8 mouse cellular contexts compared by ENCODE assay signal in genomic region chr16:90143760-90144516, GRCm38 (mm10). TPM values are rescaled to one million over a fixed set of nuclear protein-coding genes. Genes with fewer than 3 reads are reported as not detected.
DNase-seq lines count a peak whose midpoint lies in the region; ATAC-seq and TF ChIP-seq lines count a peak whose summit lies in the region.

Gene Tiam1 (minus strand): TSS chr16:90143769.

- H3K4me1 ChIP-seq in erythroblast, embryonic 14.5 days (ENCODE audit: control insufficient read depth): peaks cover 40% of the 10 kb centered on the region
- peaks cover 20% of the 10 kb centered on the region for H3K4me1 ChIP-seq in heart, embryonic 11.5 days (ENCODE audit: control insufficient read depth, insufficient read depth, low read length)
- peaks cover 47% of the 10 kb centered on the region for H3K4me1 ChIP-seq in kidney, embryonic 15.5 days
- H3K4me1 ChIP-seq in limb, embryonic 15.5 days: peaks cover 19% of the 10 kb centered on the region
- H3K4me1 ChIP-seq in midbrain, postnatal 0 days (ENCODE audit: insufficient read depth, low read length): no peaks in the 10 kb centered on the region; the same call in 1 of the 2 replicates

- TF ChIP-seq CTCF in midbrain, postnatal 0 days (IDR thresholded peaks at IDR 0.05): peak; percentile 62

- no peaks in the 10 kb centered on the region for H3K36me3 ChIP-seq in erythroblast, embryonic 14.5 days (ENCODE audit: control insufficient read depth)
- no peaks in the 10 kb centered on the region for H3K36me3 ChIP-seq in heart, embryonic 11.5 days (ENCODE audit: control insufficient read depth, insufficient read depth, low read length)
- H3K36me3 ChIP-seq in kidney, embryonic 15.5 days: no peaks in the 10 kb centered on the region
- no peaks in the 10 kb centered on the region for H3K36me3 ChIP-seq in limb, embryonic 15.5 days
- no peaks in the 10 kb centered on the region for H3K36me3 ChIP-seq in midbrain, postnatal 0 days (ENCODE audit: insufficient read depth, low read length)

- H3K9me3 ChIP-seq in erythroblast, embryonic 14.5 days (ENCODE audit: control insufficient read depth, low read length): no peaks in the 10 kb centered on the region
- no peaks in the 10 kb centered on the region for H3K9me3 ChIP-seq in heart, embryonic 11.5 days (replicated peaks; ENCODE audit: control insufficient read depth, low read length)
- H3K9me3 ChIP-seq in kidney, embryonic 15.5 days (replicated peaks): no peaks in the 10 kb centered on the region
- H3K9me3 ChIP-seq in limb, embryonic 15.5 days: no peaks in the 10 kb centered on the region
- H3K9me3 ChIP-seq in midbrain, postnatal 0 days (ENCODE audit: low read length): no peaks in the 10 kb centered on the region

- WGBS in heart, embryonic 11.5 days (ENCODE audit: insufficient replicate concordance): under 1% methylated on average over 64 of the region's 64 CpGs
- under 1% methylated on average over 64 of the region's 64 CpGs for WGBS in kidney, embryonic 15.5 days
- under 1% methylated on average over 64 of the region's 64 CpGs for WGBS in limb, embryonic 15.5 days
- under 1% methylated on average over 64 of the region's 64 CpGs for whole genome bisulfite sequencing in midbrain, postnatal 0 days

- H3K4me3 ChIP-seq in erythroblast, embryonic 14.5 days (replicated peaks): peak within 1 kb of the TSS; percentile 87
- H3K4me3 ChIP-seq in heart, embryonic 11.5 days (ENCODE audit: low read depth, low read length): peak within 1 kb of the TSS; percentile 75
- peak within 1 kb of the TSS; percentile 84 for H3K4me3 ChIP-seq in kidney, embryonic 15.5 days (replicated peaks)
- H3K4me3 ChIP-seq in limb, embryonic 15.5 days: peak within 1 kb of the TSS; percentile 59
- peak within 1 kb of the TSS; percentile 70 for H3K4me3 ChIP-seq in midbrain, postnatal 0 days (ENCODE audit: low read depth, low read length)

- peak within 1 kb of the TSS; percentile 69 for H3K4me2 ChIP-seq in heart, embryonic 11.5 days
- H3K4me2 ChIP-seq in kidney, embryonic 15.5 days: peak within 1 kb of the TSS; percentile 97
- H3K4me2 ChIP-seq in limb, embryonic 15.5 days: peak within 1 kb of the TSS; percentile 92
- H3K4me2 ChIP-seq in midbrain, postnatal 0 days (ENCODE audit: low read depth, low read length, poor library complexity, severe bottlenecking): peak within 1 kb of the TSS; percentile 63

- peak within 1 kb of the TSS; percentile 87 for H3K9ac ChIP-seq in heart, embryonic 11.5 days (ENCODE audit: low read depth, low read length)
- H3K9ac ChIP-seq in kidney, embryonic 15.5 days: peak within 1 kb of the TSS; percentile 81
- peak within 1 kb of the TSS; percentile 61 for H3K9ac ChIP-seq in limb, embryonic 15.5 days
- peak within 1 kb of the TSS; percentile 77 for H3K9ac ChIP-seq in midbrain, postnatal 0 days (replicated peaks; ENCODE audit: low read length, poor library complexity, severe bottlenecking)

- peak; percentile 98 for ATAC-seq in heart, embryonic 11.5 days (replicated peaks; ENCODE audit: insufficient number of reproducible peaks, low FRiP score, low TSS enrichment)
- peak; percentile 97 for ATAC-seq in kidney, embryonic 15.5 days (replicated peaks; ENCODE audit: low FRiP score)
- ATAC-seq in limb, embryonic 15.5 days (ENCODE audit: insufficient number of reproducible peaks, low FRiP score, low TSS enrichment, low read depth): peak; percentile 97
- ATAC-seq in midbrain, postnatal 0 days (ENCODE audit: low FRiP score): peak; percentile 97

- peak within 1 kb of the TSS; percentile 86 for H3K27ac ChIP-seq in heart, embryonic 11.5 days (ENCODE audit: low read depth, low read length)
- H3K27ac ChIP-seq in kidney, embryonic 15.5 days: peak within 1 kb of the TSS; percentile 96
- peak within 1 kb of the TSS; percentile 87 for H3K27ac ChIP-seq in limb, embryonic 15.5 days
- H3K27ac ChIP-seq in midbrain, postnatal 0 days (ENCODE audit: low read depth, low read length): peak within 1 kb of the TSS; percentile 91

- peaks cover 29% of the 10 kb centered on the region for H3K27me3 ChIP-seq in erythroblast, embryonic 14.5 days (ENCODE audit: control insufficient read depth)
- H3K27me3 ChIP-seq in heart, embryonic 11.5 days (ENCODE audit: control insufficient read depth, insufficient read depth, low read length): no peaks in the 10 kb centered on the region
- H3K27me3 ChIP-seq in kidney, embryonic 15.5 days: 0 out of 2 replicates have a peak, but pooled peaks cover 3% of the 10 kb centered on the region
- no peaks in the 10 kb centered on the region for H3K27me3 ChIP-seq in limb, embryonic 15.5 days
- no peaks in the 10 kb centered on the region for H3K27me3 ChIP-seq in midbrain, postnatal 0 days (ENCODE audit: insufficient read depth, low read length)

- peak; percentile 99 for DNase-seq in CD4-positive helper T cell, adult 2 months (ENCODE audit: low read depth, low spot score)
- DNase-seq in brain, embryonic 18.5 days (ENCODE audit: low read depth, low spot score): peak; percentile 95
- DNase-seq in midbrain, postnatal 0 days (ENCODE audit: low spot score): peak; percentile 98
- peak; percentile 95 to 97 for DNase-seq in spleen, postnatal 10 days (ENCODE audit: low spot score in 2 of 2)

RNA-seq across cellular contexts. Expression of gene Tiam1, which starts in this region (rescaled TPM):
- 0.50 and 0.89 TPM in 2 replicates for polyA plus RNA-seq in erythroblast, embryonic 14.5 days (2012)
- 18.9 and 24.9 TPM in 2 replicates for polyA plus RNA-seq in heart, embryonic 11.5 days (2014; fragmentation: Nextera tagmentation; extraction: Ambion mirVana)
- 18.6 and 19.0 TPM in 2 replicates for polyA plus RNA-seq in kidney, embryonic 15.5 days (2015; fragmentation: Nextera tagmentation; extraction: Ambion mirVana)
- polyA plus RNA-seq in limb, embryonic 15.5 days (2015; fragmentation: Nextera tagmentation; extraction: Ambion mirVana): 37.1 and 51.8 TPM in 2 replicates
- total RNA-seq in midbrain, postnatal 0 days (2014; rRNA removed): 26.3 and 26.9 TPM in 2 replicates
- polyA plus RNA-seq in midbrain, postnatal 0 days (2015; fragmentation: Nextera tagmentation; extraction: Ambion mirVana): 15.5 and 17.6 TPM in 2 replicates

Comparison
In these comparisons a context has a peak if more than half of its experiments do, and no peak if none do; other contexts are left out.
1. Peak in every context shown above with its lines: DNase-seq, ATAC-seq, H3K4me3 ChIP-seq and H3K27ac ChIP-seq.